Mouse (Mus musculus): ENCODE measurements around the gene Lamtor4.
"Not testable (repeated sequence)": the region's sequence is repeated elsewhere in the genome, so short reads cannot be mapped to it uniquely, and the experiment has no call there.

Lamtor4 gene

DNA sequence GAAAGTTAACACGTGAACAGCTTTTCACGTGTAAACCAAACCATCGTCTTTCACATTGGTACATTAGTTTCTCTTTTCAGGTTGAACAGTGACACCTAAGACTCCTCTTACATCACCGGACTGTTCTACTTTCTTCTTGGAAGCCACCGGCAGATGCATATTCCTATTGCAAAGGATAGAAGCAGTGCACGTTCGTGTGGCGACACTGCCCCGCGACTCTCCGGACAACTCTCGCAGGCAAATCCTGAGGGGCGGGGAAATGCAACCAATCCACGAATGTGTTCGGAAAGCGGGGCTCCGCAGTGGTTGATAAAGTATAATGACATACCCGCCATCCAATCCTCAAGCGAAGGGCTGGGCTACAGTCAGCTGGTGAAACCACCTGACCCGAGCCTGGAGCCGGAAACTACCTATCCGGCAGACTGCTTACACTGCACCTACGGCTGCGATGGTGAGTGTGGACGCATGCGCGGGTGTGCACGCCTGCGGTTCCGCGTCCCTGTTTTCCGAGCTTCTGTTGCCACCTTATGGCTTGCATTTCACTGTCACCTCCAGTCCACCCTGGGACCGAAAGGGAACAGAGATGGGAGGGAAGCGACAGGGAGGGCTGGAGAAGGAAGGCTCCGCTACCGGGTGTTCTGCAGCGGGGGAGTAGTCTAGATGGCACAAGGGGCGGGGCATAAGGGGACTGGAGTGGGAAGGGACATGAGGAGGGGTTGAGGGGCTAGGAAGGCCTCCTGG lies at the start of gene Lamtor4:
Lamtor4 (plus strand) TSS at position 130 of the 741 bp plus-strand sequence.
- in situ Hi-C loops (cut with MboI, MseI) = no loop called here

DNA sequence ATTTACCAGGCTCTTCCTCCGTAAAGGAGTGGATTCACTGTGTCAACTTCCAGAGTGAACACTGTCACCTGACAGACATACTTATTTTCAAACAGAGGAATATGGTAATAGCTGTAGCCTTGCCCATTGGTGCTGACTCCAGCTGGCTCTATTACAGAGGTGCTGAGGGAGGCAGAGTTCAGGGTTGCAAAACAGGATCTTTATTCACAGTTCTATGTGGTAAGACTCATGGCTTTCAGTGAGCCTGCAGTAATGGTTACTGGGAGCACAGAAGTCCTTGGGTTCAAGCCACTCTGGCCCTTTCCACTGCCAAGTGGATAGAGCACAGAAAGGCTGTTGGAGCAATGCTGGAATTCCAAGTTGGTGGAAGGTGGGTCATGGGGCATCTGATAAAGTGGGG lies 48.0 kb upstream of the Lamtor4 start:
- in situ Hi-C loops (cut with MboI, MseI) = loop anchor here (10.0 kb wide), 1 partner anchor 418 kb away; the partner anchor contains the start of gene A430033K04Rik

DNA sequence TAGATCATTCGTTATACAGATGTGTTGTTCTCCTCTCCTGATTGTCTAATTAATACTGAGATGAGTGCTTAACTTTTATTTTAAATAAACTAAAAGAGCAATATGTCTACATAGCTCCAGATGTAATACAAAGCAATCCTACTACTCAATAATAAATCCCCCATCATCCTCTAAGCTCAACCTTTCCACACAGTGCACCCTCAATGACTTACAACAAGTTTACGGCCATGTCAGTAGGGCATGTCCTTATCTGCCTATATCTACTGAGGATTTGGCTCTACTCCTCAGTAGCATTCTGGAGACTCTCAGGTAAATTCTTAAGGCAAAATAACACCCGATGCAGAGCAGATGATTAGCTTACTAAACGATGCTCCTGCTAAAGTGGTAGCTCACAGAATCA lies 47.4 kb upstream of the Lamtor4 start:
- in situ Hi-C loops (cut with MboI, MseI) = loop anchor here (10.0 kb wide), 1 partner anchor 417 kb away; the partner anchor contains the start of gene A430033K04Rik

DNA sequence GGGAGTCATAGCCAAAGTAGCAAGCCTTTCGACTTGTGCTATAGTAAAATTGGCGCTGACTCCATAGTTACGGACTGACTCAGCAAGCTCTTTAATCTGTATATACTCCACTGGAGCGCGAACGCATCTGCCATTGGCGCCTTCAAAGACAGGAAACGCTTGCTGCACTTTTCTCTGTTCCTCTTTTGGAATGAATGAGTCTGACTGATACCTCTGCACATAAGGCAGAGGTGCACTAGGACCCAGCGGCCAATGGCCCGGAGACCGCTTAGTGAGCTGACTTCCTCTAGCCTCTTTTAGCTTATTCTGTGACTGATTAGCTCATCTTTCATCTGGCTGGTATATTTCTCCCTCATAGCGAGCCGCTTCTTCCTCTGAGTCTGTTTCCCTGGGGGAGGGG lies 38.6 kb upstream of the Lamtor4 start:
- in situ Hi-C loops (cut with MboI, MseI) = not testable (repeated sequence)

DNA sequence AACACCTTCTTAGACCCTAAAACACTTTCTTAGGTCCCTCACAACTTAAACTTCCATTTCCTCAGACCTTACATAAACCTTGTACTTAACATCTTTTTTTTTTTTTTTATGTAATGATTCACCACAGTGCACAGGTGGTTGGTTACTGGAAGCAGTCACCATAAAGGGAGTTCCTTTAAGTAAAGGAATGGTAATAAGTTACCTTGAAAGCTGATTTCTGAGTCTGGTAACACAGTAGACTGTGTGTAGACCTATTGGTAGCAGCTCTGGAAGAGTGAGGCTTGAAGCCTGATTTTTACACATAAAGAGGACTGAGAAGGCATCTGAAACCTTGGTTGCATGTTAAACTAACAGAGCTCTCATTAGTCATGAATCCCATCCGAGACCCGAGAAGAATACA lies 35.4 kb upstream of the Lamtor4 start:
- in situ Hi-C loops (cut with MboI, MseI) = no loop called here

DNA sequence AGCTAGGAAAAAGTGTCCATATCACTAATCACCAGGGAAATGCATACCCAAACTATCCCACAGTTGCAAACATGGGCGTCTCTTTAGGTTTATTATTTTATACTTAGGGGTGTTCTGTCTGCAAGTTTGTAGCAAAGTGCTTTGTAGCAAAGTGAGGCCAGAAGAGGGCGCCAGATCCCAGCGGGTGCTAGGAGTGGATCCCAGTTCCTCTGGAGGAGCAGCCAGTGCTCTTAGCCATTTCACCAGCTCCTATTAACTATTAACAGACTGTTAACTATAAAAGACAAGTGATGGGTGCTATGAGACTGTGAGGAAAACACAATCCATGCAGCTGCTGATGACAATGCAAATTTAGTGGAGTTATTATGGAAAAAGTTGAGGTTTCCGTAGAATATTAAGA lies 33.2 kb upstream of the Lamtor4 start:
- in situ Hi-C loops (cut with MboI, MseI) = no loop called here

DNA sequence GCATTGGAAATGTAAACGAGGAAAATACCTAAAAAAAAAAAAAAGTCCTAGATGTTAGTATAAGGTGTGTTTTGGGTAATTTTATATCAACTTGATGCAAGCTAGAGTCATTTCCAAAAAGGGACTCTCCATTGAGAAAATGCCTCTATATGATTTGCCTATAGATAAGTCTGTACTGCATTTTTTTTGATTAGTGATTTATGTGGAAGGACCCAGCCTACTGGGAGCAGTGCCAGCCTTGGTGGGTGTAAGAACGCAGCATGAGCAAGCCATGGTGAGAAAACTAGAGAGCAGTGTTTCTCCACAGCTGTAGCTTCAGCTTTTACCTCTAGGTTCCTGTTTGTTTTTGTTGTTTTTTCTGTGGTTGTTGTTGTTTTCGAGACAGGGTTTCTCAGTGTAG lies 32.0 kb upstream of the Lamtor4 start:
- in situ Hi-C loops (cut with MboI, MseI) = no loop called here

DNA sequence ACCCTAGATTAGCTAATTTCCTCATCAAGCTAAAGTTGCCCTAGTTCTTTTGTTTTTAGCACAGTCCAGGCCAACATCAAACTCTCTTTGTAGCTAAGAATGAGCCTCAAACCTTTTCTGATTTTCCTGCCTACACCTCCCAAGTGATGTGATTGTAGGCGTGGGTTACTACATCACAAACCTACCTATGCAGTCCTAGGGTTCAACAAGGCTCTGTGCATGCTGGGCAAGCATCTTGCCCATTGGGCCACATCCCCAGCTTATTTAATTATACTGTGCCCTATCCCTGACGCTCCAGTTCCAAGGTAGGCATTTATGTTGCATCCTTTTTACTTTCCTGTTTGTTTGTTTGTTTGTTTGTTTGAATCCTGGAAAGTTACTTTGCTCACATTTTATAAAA lies 29.6 kb upstream of the Lamtor4 start, which contains the start of gene Nxpe5:
Nxpe5 (plus strand) TSS at position 199 of the 400 bp plus-strand sequence.
- in situ Hi-C loops (cut with MboI, MseI) = no loop called here

DNA sequence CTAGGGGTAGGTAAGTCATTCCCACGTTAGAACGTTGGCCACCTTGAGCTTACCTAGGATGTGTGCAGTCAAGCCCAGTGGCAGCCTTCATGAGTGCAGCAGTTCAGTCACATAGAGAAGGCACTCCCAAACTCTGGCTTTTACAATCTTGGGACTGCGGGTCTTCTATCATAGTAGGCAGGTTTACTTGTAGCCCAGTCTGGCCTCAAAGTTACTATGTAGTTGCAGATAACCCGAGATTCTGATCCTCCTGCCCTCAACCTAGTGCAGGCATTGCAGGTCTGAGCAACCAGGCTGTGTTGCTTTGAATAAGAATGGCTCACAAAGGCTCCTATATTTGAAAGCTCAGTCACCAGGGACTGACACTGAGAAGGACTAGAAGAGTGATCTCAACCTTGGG lies 28.8 kb upstream of the Lamtor4 start:
- in situ Hi-C loops (cut with MboI, MseI) = no loop called here

DNA sequence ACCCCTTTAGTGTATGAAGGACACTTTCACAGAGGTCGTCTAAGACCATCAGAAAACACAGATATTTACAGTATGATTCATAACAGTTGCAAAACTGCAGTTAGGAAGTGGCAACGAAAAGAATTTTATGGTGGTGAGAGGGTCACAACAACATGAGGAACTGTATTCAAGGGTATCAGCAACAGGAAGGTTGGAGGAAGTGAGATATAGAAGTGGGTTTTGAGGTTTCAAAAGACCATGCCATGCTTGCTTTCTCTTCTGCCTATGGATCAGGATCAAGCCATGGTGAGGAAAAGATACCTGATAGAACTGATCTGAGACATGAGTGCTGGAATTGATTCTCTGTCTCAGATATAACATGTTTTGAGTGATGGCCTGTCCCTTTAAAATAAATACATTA lies 27.9 kb upstream of the Lamtor4 start:
- in situ Hi-C loops (cut with MboI, MseI) = no loop called here

DNA sequence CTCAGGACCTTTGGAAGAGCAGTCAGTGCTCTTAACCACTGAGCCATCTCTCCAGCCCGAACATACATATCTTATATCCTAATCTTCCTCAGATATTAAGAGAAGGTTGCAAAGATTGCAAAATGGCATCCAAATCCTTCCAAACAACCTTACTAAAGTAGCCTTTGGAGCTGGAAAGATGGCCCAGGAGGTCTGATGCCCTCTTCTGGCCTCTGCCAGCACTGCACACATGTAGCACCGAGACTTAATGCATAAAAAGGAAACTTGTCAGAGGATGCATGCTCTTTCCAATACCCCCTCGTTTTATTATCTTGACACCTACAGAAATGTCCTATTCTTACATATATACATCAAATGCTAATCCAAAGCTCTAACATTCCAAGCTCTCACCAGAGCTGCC lies 27.3 kb upstream of the Lamtor4 start:
- in situ Hi-C loops (cut with MboI, MseI) = no loop called here

DNA sequence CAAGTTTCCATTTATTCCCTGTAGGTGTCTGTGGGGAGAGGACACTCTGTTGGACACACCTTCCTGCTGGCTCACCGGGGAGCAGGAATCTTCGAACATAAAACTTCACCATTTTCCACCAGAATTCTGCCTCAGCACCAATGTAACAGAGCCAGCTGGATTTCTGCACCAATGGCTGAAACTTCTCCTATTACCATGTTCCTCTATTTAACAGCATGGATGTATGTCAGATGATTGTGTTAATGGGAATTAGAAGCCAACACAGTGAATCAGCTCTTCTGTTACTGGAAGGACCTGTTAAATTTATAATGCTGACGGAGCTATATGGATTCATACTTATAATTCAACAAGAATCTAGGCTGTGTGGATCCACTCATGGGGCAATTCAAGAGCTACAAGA lies 25.8 kb upstream of the Lamtor4 start:
- in situ Hi-C loops (cut with MboI, MseI) = no loop called here

DNA sequence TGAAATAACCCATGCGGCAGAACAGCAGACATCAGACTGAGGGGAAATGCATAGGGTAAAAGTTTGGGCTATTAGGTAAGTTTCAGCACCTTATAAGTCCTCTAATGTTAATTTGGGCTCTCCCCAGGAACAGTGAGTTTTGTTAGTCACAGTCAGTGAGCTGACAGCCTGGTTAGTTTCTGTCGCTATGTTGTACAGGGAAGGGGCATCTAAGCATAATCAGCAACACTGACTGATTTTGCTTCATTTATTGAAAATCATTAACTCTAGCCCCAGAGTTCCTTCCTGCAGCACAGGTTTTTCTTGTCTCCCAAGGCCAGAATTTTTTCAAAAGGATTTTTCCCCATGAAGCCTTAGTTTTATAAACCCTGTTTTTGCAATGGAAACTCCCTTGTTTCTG lies 21.5 kb upstream of the Lamtor4 start:
- in situ Hi-C loops (cut with MboI, MseI) = no loop called here

DNA sequence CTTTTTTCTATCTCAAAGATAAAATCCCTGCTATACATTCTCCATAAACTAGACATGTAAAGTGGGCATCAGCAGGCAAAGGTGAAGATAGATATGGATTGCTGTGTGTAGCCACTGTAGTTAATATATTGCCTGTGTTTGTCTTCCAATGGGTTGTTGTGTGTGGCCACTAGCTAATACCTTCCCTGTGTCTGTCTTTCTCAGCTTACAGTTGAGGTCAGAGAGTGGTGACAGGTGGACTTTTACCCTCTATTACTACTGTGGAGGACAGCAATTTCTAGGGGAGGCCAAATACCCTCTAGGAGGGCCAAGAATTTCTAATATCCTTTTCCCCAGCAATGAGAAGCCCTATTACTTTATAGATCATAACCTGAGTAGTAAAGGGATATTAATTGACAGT lies 21.1 kb upstream of the Lamtor4 start:
- in situ Hi-C loops (cut with MboI, MseI) = no loop called here

DNA sequence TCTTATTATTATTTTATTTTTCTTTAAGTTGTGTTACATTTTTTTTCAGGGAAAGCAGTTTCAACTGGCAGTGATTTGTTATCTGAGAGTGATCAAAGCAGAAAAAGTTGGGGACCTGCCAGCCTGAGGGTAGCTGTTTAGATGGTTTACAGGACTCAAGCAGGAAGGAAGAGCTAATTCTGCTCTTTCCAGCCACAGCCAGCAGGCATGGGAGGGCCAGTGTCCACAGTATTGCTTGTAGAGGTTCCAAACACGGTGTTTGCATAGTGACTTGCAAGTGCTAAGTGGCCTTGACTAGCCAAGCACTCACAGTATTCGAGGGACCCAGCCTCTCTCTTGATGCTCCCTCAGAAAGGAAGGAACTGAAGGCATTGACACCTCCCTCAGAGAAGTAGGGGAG lies 13.8 kb upstream of the Lamtor4 start:
- in situ Hi-C loops (cut with MboI, MseI) = loop anchor here (10.0 kb wide), 1 partner anchor 893 kb away; no protein-coding TSS in a partner anchor

DNA sequence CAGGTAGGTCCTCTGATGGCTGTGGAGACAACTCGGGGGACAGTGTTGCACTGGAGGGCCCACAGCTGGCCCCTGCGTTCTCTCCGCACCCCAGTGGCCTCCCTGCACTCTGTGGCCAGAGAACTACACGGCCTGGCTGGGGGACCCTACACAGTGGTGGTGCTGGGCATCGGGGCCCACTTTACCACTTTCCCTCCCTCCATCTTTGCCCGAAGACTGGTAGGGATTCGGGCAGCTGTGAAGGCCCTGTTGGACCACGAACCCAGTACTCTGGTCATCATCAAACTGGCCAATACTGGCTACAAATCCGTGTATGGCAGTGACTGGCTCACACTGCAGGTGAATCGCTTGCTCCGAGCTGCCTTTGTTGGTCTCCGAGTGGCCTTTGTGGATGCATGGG lies 4.1 kb upstream of the Lamtor4 start:
- in situ Hi-C loops (cut with MboI, MseI) = no loop called here

DNA sequence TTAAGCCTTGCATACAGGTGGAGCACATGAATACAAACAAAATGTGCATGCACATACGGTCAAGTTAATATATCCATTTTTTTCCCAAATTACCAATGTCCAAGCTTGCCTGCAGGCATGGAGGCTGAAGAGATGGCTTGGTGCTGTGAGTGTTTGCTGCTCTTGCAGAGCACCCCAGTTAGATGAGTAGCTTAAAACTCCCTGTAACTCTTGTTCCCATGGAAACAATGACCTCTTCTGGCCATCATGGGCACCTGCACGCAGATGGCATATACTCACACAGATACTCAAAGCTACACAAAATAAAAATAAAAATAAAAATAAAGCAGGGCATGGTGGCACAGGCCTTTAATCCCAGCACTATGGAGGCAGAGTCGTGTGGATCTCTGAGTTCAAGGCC lies 2.2 kb upstream of the Lamtor4 start:
- in situ Hi-C loops (cut with MboI, MseI) = no loop called here

DNA sequence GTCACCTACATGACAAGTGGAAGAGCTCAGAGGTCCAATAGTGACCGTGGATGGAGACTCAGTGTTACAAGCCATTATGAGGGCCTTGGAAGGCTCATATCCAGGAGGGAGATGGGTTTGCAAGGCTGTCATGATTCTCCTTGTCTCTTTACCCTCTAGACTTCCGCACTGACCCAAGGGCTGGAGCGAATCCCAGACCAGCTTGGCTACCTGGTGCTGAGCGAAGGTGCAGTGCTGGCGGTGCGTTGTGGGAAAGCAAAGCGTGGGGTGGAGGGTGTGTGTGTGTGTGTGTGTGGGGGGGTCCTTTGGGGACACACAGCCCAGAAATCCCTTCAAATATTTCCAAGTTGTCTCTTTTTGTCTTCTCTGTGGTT lies 799 bp downstream of the Lamtor4 start:
- in situ Hi-C loops (cut with MboI, MseI) = no loop called here

DNA sequence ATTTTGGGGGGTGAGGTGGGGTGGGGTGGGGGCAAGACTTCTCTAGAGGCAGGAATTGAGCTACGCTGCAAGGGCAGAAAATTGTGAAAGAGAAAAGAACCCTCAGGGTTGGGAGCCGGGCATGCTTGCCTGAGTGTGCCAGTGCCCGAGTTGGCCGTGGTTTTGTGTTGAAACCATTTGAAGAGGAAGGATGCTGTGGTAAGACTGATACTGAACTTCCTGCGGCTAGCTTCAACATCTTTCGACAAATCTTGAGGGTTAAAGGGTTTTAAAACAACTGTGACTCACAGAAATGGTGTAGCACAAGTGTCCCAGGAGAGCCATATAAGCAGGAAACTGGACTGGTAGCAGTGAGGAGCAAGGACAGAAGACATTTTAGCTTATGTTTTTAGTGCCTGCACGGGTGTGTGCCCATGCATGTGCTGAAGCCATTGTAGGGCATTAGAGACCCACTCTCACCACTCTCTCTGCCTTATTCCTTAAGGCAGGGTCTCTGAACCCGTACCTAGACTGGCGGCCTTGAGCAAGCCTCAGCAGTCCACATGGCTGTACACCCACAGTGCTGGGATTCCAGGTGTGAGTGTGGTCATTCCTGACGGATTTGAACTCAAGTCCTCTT lies 1.8 kb downstream of the Lamtor4 start:
- in situ Hi-C loops (cut with MboI, MseI) = no loop called here

DNA sequence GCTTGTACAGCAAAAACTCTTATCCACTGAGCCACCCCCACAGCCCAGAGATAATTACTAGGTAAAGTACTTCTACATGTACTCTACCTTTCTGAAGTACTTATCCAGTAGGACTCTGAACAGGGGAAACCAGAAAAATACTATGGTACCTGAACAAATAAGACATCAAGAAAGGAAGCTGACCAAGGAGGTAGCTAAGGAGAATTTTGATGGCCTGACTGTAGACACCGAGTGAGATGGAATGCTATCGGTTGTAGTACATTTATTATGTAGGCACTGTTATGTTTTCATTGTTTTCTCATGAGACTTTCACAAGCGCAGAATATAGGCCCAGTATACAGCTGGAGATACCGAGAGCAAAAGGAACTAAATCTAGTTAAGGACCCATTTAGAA lies 2.3 kb downstream of the Lamtor4 start:
- in situ Hi-C loops (cut with MboI, MseI) = no loop called here

DNA sequence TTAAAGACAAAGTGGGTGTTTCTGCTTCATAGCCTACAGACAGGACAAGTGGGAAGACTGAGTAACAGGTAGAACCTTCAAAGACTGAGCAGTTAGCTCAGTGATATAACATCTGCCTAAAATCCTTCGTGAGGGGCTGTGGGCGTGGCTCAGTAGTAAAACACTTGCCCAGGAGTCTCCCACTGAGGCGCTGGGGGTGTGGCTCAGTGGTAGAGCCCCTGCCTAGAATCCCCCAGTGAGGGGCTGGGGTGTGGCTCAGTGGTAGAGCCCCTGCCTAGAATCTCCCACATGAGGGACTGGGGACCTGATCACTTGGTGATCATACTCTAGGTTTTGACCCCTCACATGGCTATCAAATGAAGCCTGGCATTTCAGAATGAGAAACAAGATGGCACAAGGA lies 2.8 kb downstream of the Lamtor4 start:
- in situ Hi-C loops (cut with MboI, MseI) = no loop called here

DNA sequence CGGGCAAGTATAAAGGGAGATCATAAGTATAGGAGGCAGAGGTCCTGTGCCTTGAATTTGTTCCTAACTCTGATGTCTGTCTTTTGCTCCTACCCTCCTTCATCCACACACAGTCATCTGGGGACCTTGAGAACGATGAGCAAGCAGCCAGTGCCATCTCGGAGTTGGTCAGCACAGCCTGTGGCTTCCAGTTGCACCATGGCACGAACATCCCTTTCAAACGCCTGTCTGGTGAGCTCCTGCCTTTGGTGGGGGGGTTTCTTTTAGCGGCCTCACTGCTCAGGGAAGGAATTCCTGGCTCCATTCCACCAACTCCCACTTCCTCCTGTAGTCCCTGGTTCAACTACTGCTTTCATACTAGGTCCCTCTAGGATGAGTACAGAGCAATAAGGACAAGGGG lies 3.3 kb downstream of the Lamtor4 start:
- in situ Hi-C loops (cut with MboI, MseI) = no loop called here

DNA sequence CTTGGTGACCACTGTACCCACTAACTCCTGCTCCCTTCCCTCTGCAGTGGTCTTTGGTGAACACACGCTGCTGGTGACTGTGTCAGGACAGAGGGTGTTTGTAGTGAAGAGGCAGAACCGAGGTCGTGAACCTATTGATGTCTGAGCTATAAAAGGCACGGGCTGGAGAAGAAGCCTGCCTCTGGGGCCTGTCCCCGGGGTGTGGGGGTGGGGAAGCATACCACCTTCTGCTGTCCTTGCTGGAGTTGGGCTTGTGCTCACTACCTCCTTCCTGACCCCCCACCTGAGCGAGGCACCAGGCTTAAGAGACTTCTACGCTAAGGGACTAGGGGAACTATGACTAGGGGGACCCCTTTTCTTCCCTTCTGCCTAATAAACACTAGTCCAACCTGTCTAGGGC lies 3.7 kb downstream of the Lamtor4 start:
- in situ Hi-C loops (cut with MboI, MseI) = no loop called here
